ENCODE assay signal across 18 mouse cellular contexts in genomic region chr8:89468782-89469220, GRCm38 (mm10).
A peak's percentile ranks its signal among the peaks of the same experiment; 100 is the strongest.
DNase-seq lines count a peak whose midpoint lies in the region; ATAC-seq and TF ChIP-seq lines count a peak whose summit lies in the region.
"Had no signal": no experiment of that assay in that cellular context is flagged by ENCODE, and none has a peak within 500 bp of the region (broad histone marks: within the 10 kb centered on the region; RNA-seq: fewer than 3 reads in every experiment).

No protein-coding gene starts in this region.

- no peaks in the 10 kb centered on the region for H3K36me3 ChIP-seq in hindbrain, embryonic 15.5 days
- H3K36me3 ChIP-seq in hindbrain, embryonic 10.5 days: no peaks in the 10 kb centered on the region
- H3K36me3 ChIP-seq in stomach, postnatal 0 days (ENCODE audit: control insufficient read depth, insufficient read depth, low read length): no peaks in the 10 kb centered on the region
- H3K36me3 ChIP-seq: embryonic facial prominence, embryonic 12.5 days; liver, embryonic 13.5 days; lung, embryonic 15.5 days had no signal

- TF ChIP-seq EP300 in stomach, postnatal 0 days (optimal IDR thresholded peaks at IDR 0.05): no peak

- H3K9ac ChIP-seq in hindbrain, embryonic 15.5 days: no peak overlapping the region
- H3K9ac ChIP-seq in stomach, postnatal 0 days (ENCODE audit: low read length): no peak overlapping the region
- H3K9ac ChIP-seq: embryonic facial prominence, embryonic 12.5 days; liver, embryonic 13.5 days; lung, embryonic 15.5 days had no signal

- no peak for TF ChIP-seq CTCF in stomach, postnatal 0 days (IDR thresholded peaks at IDR 0.05; ENCODE audit: low read depth)

- no peak overlapping the region for H3K27ac ChIP-seq in hindbrain, embryonic 15.5 days (replicated peaks)
- no peak overlapping the region for H3K27ac ChIP-seq in hindbrain, embryonic 10.5 days
- H3K27ac ChIP-seq in stomach, postnatal 0 days (replicated peaks): no peak overlapping the region
- H3K27ac ChIP-seq: embryonic facial prominence, embryonic 12.5 days; liver, embryonic 13.5 days; lung, embryonic 15.5 days had no signal

- H3K27me3 ChIP-seq in hindbrain, embryonic 15.5 days: no peaks in the 10 kb centered on the region
- H3K27me3 ChIP-seq in hindbrain, embryonic 10.5 days (ENCODE audit: insufficient read depth, poor library complexity, severe bottlenecking): no peaks in the 10 kb centered on the region
- H3K27me3 ChIP-seq in stomach, postnatal 0 days (ENCODE audit: control insufficient read depth, insufficient read depth, low read length): no peaks in the 10 kb centered on the region
- H3K27me3 ChIP-seq: embryonic facial prominence, embryonic 12.5 days; liver, embryonic 13.5 days; lung, embryonic 15.5 days had no signal

- WGBS in hindbrain, embryonic 15.5 days: 76% methylated on average over 5 of the region's 5 CpGs
- WGBS in hindbrain, embryonic 10.5 days: 94% methylated on average over 5 of the region's 5 CpGs
- 89% methylated on average over 5 of the region's 5 CpGs for WGBS in stomach, postnatal 0 days

- no peak overlapping the region for H3K4me3 ChIP-seq in hindbrain, embryonic 15.5 days
- no peak overlapping the region for H3K4me3 ChIP-seq in hindbrain, embryonic 10.5 days
- H3K4me3 ChIP-seq in stomach, postnatal 0 days (ENCODE audit: low read depth, low read length): no peak overlapping the region
- H3K4me3 ChIP-seq: embryonic facial prominence, embryonic 12.5 days; liver, embryonic 13.5 days; lung, embryonic 15.5 days had no signal

- no peak for DNase-seq in hindbrain, embryonic 10.5 days (ENCODE audit: low spot score)
- DNase-seq in right cerebral cortex, postnatal 10 days (ENCODE audit: low spot score in 2 of 2): peak; percentile 26 to 27
- no peak for DNase-seq in right cerebral cortex, adult 18-20 months
- DNase-seq in cerebellum, postnatal 25 days: peak; percentile 47 to 69
- no peak for DNase-seq in stomach, postnatal 0 days (ENCODE audit: low spot score)
- DNase-seq in kidney, adult 8-10 months: no peak
- DNase-seq: adrenal gland, adult 8-10 months; B cell, adult 2 months; heart, postnatal 4 days; kidney, adult 9 months; kidney, postnatal 4 days; liver, embryonic 13.5 days; thymus, postnatal 36 days had no signal

- no peak overlapping the region for H3K4me2 ChIP-seq in hindbrain, embryonic 15.5 days
- no peak overlapping the region for H3K4me2 ChIP-seq in stomach, postnatal 0 days (replicated peaks; ENCODE audit: low read depth)
- H3K4me2 ChIP-seq: embryonic facial prominence, embryonic 12.5 days; liver, embryonic 13.5 days; lung, embryonic 15.5 days had no signal

- peak; percentile 30; the same call in 1 of the 2 replicates for ATAC-seq in hindbrain, embryonic 15.5 days (ENCODE audit: low FRiP score, low read depth)
- no peak for ATAC-seq in stomach, postnatal 0 days (ENCODE audit: low FRiP score, low TSS enrichment)
- ATAC-seq: inflammation-experienced regulatory T-cells, adult 6 months; midbrain, embryonic 16.5 days had no signal

- 0 out of 2 replicates have a peak, but pooled peaks cover 5% of the 10 kb centered on the region for H3K4me1 ChIP-seq in hindbrain, embryonic 15.5 days (replicated peaks)
- H3K4me1 ChIP-seq in hindbrain, embryonic 10.5 days (replicated peaks): no peaks in the 10 kb centered on the region
- no peaks in the 10 kb centered on the region for H3K4me1 ChIP-seq in stomach, postnatal 0 days (replicated peaks; ENCODE audit: control insufficient read depth, insufficient read depth)
- H3K4me1 ChIP-seq: embryonic facial prominence, embryonic 12.5 days; liver, embryonic 13.5 days; lung, embryonic 15.5 days had no signal

- H3K9me3 ChIP-seq in hindbrain, embryonic 15.5 days: no peaks in the 10 kb centered on the region
- no peaks in the 10 kb centered on the region for H3K9me3 ChIP-seq in hindbrain, embryonic 10.5 days
- H3K9me3 ChIP-seq in stomach, postnatal 0 days (ENCODE audit: control insufficient read depth, low read length): no peaks in the 10 kb centered on the region
- H3K9me3 ChIP-seq: embryonic facial prominence, embryonic 12.5 days; liver, embryonic 13.5 days; lung, embryonic 15.5 days had no signal

Comparison
In these comparisons a context has a peak if more than half of its experiments do, and no peak if none do; other contexts are left out.
1. DNase-seq: peak in right cerebral cortex, postnatal 10 days (2 of 2) and cerebellum, postnatal 25 days (2 of 2); none in hindbrain, embryonic 10.5 days (single experiment), right cerebral cortex, adult 18-20 months (single experiment), stomach, postnatal 0 days (single experiment) and kidney, adult 8-10 months (0 of 2).